Mouse (Mus musculus) intestine, postnatal 0 days (tissue): Measurements from ENCODE around the gene Cwc25. TPM values are rescaled to one million over a fixed set of nuclear protein-coding genes. Genes with fewer than 3 reads are reported as not detected.

Source experiments
- ATAC-seq: fragments of 200-750 bp; cut with Nextera tagmentation; 2 replicates; pipeline ENCODE4 v1.8.0; 2017; ENCODE audit warnings: mild to moderate bottlenecking, moderate TSS enrichment, moderate library complexity
- H3K27ac ChIP-seq: fragments of 300-500 bp; sonication (generic); 2 replicates; pipeline ENCODE4 v1.5.1; 2014; ENCODE audit warnings: mild to moderate bottlenecking, low read depth, low read length, moderate library complexity
- H3K27me3 ChIP-seq: fragments of 300-500 bp; sonication (generic); replicated peaks from 2 replicates; pipeline ENCODE4 v1.6.1; 2014; ENCODE audit warnings: low read length, mixed read lengths; ENCODE audit not compliant: control insufficient read depth, insufficient read depth
- H3K36me3 ChIP-seq: fragments of 300-500 bp; sonication (generic); 2 replicates; pipeline ENCODE4 v1.6.1; 2014; ENCODE audit warnings: mild to moderate bottlenecking, moderate library complexity; ENCODE audit not compliant: control insufficient read depth, insufficient read depth
- H3K4me1 ChIP-seq: fragments of 300-500 bp; sonication (generic); replicated peaks from 2 replicates; pipeline ENCODE4 v1.6.1; 2014; ENCODE audit warnings: antibody characterized with exemption, low read length, mixed read lengths; ENCODE audit not compliant: control insufficient read depth, insufficient read depth
- H3K4me2 ChIP-seq: fragments of 300-500 bp; sonication (generic); replicated peaks from 2 replicates; pipeline ENCODE4 v1.6.1; 2014; ENCODE audit warnings: low read depth, mild to moderate bottlenecking, moderate library complexity
- H3K4me3 ChIP-seq: fragments of 300-500 bp; sonication (generic); 2 replicates; pipeline ENCODE4 v1.5.1; 2014; ENCODE audit warnings: low read depth, low read length
- H3K9ac ChIP-seq: fragments of 300-500 bp; sonication (generic); 2 replicates; pipeline ENCODE4 v1.6.1; 2014; ENCODE audit warnings: mild to moderate bottlenecking, low read depth, low read length
- H3K9me3 ChIP-seq: fragments of 300-500 bp; sonication (generic); 2 replicates; pipeline ENCODE4 v1.6.1; 2016; ENCODE audit warnings: mixed run types; ENCODE audit not compliant: control insufficient read depth
- CTCF ChIP-seq: sonication (generic); IDR thresholded peaks from 2 replicates; pipeline ENCODE4 v1.5.1; 2016; ENCODE audit warnings: low read depth, mild to moderate bottlenecking, control low read depth, antibody characterized with exemption, moderate library complexity
- WGBS: fragments of 180-500 bp; shearing (Covaris S2); extraction: QIAGEN DNeasy Blood & Tissue Kit; methylation state at CpG from one replicate; pipeline ENCODE4 v1.1.7; 2014; 5-methylcytosine and 5-hydroxymethylcytosine counted together
- microRNA-seq: library from miRNA; unstranded; fragments of <30 nt; microRNA quantifications from one replicate; pipeline ENCODE4, GENCODE M21; 2016
- polyA plus RNA-seq: library from polyadenylated mRNA; unstranded; fragments of >200 nt; fragmentation: Nextera tagmentation; extraction: Ambion mirVana; gene quantifications from 2 replicates; pipeline ENCODE4 v1.2.1, GENCODE M21; 2015

Cwc25 gene
- polyA plus RNA-seq, 1 experiment from 2014 or later = 8.5 TPM

GRCm38 (mm10) chr11:97697199-97697890 is 69.0 kb downstream of the Cwc25 start:
- Histone ChIP-seq H3K4me3 (peak overlapping the region; percentile 77), H3K4me2 (peak overlapping the region; percentile 79), H3K27ac (no peak overlapping the region; the same call in 1 of the 2 replicates), H3K9ac (peak overlapping the region; percentile 85; the same call in 1 of the 2 replicates), H3K4me1 (peaks cover 22% of the 10 kb centered on the region), H3K9me3 (no peaks in the 10 kb centered on the region), H3K27me3 (no peaks in the 10 kb centered on the region), H3K36me3 (peaks cover 14% of the 10 kb centered on the region)
- WGBS = 47% methylated on average over 11 of the region's 11 CpGs
- TF ChIP-seq CTCF = no peak
- no peak for ATAC-seq

GRCm38 (mm10) chr11:97696669-97697068 is 69.7 kb downstream of the Cwc25 start:
- Histone ChIP-seq H3K4me1 (peaks cover 18% of the 10 kb centered on the region), H3K4me2 (peak overlapping the region; percentile 79; the same call in 1 of the 2 replicates), H3K27me3 (no peaks in the 10 kb centered on the region), H3K4me3 (no peak overlapping the region), H3K9ac (no peak overlapping the region), H3K9me3 (no peaks in the 10 kb centered on the region), H3K27ac (no peak overlapping the region), H3K36me3 (peaks cover 21% of the 10 kb centered on the region)
- TF ChIP-seq CTCF = no peak
- WGBS = 65% methylated on average over 8 of the region's 8 CpGs
- ATAC-seq = no peak

- Histone ChIP-seq H3K4me3 (no peak overlapping the region), H3K27me3 (no peaks in the 10 kb centered on the region), H3K27ac (peak overlapping the region; percentile 41), H3K36me3 (peaks cover 29% of the 10 kb centered on the region), H3K4me1 (peaks cover 18% of the 10 kb centered on the region; the same call in 1 of the 2 replicates), H3K9ac (no peak overlapping the region), H3K4me2 (peak overlapping the region; percentile 44), H3K9me3 (no peaks in the 10 kb centered on the region)
- no peak for TF ChIP-seq CTCF
- ATAC-seq = no peak
- WGBS = 34% methylated on average over 8 of the region's 9 CpGs
Measured at GRCm38 (mm10) chr11:97695712-97696401, 70.5 kb downstream of the Cwc25 start.

Small RNAs within 50 kb of the gene (microRNA-seq; reads per million reads assigned to microRNA genes)
- not detected for gene Mir8102

Other genes starting within 250 kb of the Cwc25 start
- gene Srcin1, start 190.4 kb downstream of the Cwc25 start, polyA plus RNA-seq = 0.18 and 0.24 TPM in 2 replicates
- gene Epop, start 136.9 kb downstream of the Cwc25 start, polyA plus RNA-seq = 1.1 and 1.3 TPM in 2 replicates
- 1.4 and 1.6 TPM in 2 replicates for gene Mllt6, start 103.1 kb downstream of the Cwc25 start, polyA plus RNA-seq
- 122 and 123 TPM in 2 replicates for gene Cisd3, start 80.7 kb downstream of the Cwc25 start, polyA plus RNA-seq
- gene Pcgf2, start 66.1 kb downstream of the Cwc25 start, polyA plus RNA-seq = 7.9 and 8.9 TPM in 2 replicates
- gene Psmb3, start 63.2 kb downstream of the Cwc25 start, polyA plus RNA-seq = 391 and 439 TPM in 2 replicates
- 0.43 and 0.63 TPM in 2 replicates for gene Pip4k2b, start 21.9 kb downstream of the Cwc25 start, polyA plus RNA-seq
- not detected in 2 replicates for gene 1700001P01Rik, start 9.4 kb upstream of the Cwc25 start, polyA plus RNA-seq
- 538 and 555 TPM in 2 replicates for gene Rpl23, start 15.9 kb upstream of the Cwc25 start, polyA plus RNA-seq
- gene Lasp1, start 32.4 kb upstream of the Cwc25 start, polyA plus RNA-seq = 98.2 and 103 TPM in 2 replicates
- 1.8 and 2.0 TPM in 2 replicates for gene B230217C12Rik, start 74.2 kb upstream of the Cwc25 start, polyA plus RNA-seq
- gene Fbxo47, start 117.6 kb upstream of the Cwc25 start, polyA plus RNA-seq = 0.64 and 0.83 TPM in 2 replicates
- gene Plxdc1, start 219.9 kb upstream of the Cwc25 start, polyA plus RNA-seq = 0.30 and 0.31 TPM in 2 replicates
- gene Arl5c, start 229.6 kb upstream of the Cwc25 start, polyA plus RNA-seq = 4.2 and 4.4 TPM in 2 replicates